Mouse (Mus musculus) layer of hippocampus, adult 8-10 months (tissue): Measurements from ENCODE around the gene Kcnq4. TPM values are rescaled to one million over a fixed set of nuclear protein-coding genes. Genes with fewer than 3 reads are reported as not detected.

Experiments used
- DNase-seq, 2 experiments: peaks; one replicate each; pipeline ENCODE4 v3.0.0; 2022; ENCODE audit warnings: low spot score in 2 of 2
- microRNA-seq, 2 experiments: library from miRNA; unstranded; fragments of <30 nt; microRNA quantifications; one replicate each; pipeline ENCODE4 v1.2.0; 2022
- total RNA-seq, 4 experiments: library from RNA; stranded (reverse); gene quantifications; 2 replicates each; pipeline ENCODE4 v1.2.4; 2022

The Kcnq4 gene
- total RNA-seq, 4 experiments from 2014 or later: 3.8 to 4.8 (median 4.3) TPM

DNA sequence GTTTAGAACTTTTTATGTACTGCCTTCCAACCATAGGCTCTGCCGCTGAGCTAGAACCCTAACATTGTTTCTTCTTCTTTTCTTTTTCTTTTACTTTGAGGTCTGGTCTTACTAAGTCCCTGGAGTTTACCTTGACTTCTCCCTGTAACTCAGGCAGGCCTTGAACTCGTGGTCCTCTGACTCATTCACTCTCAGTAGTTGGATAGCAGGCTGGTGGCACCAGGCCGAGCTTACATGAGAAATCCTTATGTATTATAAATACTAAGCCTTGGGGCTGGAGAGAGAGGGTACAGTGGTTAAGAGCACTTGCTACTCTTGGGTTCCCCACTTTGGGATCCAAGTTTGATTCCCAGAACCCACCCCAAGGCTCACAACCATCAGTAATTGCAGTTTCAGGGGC is 74.8 kb downstream of the Kcnq4 start:
- DNase-seq: no peak

DNA sequence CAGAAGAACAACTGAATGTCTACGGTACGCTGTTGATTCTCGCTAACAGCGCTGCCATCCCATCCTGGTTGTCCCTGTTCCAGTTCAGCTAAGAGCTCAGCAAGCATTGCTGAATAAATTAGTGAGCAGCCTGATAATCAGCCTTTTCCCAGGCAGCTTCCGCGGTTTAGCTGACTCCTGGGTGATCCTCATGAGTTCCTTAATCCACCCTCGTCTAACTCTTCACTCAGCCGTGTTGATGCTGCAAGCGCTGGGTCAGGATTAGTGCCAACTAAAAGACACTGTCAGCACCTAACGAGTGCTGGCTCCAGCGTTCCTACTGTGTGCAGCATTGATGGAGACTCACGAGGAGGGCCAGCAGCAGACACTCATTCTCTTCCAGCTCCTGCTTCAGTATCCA is 77.4 kb downstream of the Kcnq4 start:
- no peak for DNase-seq

DNA sequence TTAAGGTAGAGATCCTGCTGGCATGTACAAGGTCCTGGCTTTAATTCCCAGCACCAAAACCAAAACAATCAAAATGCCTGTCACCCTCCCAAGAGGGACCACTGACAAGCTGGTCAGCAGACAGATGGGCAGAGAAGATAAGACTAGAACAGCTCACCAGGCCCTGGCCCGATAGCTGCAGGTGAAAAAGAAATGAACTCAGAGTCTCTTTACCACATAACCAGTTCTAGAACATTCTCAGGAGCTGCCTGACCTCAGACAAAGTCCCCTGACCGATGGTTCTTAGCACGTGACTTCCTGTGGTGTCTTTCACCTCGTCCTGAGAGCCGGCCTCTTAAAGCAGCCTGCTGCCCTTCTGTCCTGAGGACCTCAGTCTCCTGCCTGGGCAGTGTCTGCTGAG is 78.8 kb downstream of the Kcnq4 start:
- DNase-seq: no peak

DNA sequence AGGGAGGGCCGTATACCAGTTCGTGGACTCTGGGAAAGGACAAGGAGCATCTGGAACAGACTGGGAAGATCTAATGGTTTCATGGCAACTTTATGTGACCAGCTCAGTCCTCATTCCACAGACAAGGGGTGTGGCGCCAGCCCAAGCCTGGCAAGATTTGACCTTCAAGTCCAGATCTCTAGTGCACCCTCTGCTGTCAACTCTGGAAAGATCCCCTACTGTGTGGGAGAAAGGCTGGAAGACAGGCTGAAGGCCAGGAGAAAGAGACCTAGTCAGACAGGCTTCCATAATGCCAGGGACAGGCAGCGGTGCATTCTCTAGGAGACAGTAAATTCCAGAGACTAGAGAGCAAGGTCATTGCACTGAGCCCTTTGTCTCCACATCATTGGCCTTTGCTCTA is 79.9 kb downstream of the Kcnq4 start:
- DNase-seq: no peak

DNA sequence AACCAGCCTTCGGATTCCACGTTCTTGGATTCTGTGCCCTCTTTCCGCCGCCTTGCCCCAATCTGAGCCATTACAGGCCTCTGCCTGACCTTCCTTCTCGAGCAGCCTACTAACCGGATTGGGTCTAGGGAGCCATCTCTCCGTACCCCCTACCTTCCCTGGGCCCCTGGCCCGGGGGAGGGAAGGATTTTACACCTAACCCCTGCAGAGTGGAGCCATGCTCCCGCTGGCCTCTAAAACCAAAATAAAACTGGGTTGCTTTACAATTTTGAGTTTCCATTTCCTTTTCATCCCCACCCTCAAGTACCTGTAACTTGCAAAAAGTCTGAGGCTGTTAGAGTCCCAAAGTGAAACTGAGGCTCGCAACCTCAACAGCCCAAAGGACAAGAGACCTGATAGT is 80.9 kb downstream of the Kcnq4 start:
- no peak for DNase-seq

DNA sequence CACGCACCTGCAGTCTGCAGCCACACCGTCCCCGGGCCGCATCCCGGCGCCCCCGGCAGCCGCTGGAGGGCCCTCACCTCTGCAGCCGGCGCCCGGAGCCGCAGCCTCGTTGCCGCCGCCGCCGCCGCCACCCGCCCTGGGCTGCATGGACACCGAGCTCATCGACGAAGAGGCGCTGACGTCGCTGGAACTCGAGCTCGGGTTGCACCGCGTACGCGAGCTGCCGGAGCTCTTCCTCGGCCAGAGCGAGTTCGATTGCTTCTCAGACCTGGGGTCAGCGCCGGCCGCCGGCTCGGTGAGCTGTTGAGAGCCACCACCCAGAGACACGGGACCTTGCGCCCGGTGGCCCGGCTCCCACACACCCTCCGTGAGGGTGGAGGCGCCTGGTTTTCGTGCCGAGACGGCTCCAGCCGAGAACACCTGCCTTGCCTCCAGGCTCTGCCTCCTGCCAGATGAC is 81.3 kb downstream of the Kcnq4 start:
- DNase-seq: no peak

DNA sequence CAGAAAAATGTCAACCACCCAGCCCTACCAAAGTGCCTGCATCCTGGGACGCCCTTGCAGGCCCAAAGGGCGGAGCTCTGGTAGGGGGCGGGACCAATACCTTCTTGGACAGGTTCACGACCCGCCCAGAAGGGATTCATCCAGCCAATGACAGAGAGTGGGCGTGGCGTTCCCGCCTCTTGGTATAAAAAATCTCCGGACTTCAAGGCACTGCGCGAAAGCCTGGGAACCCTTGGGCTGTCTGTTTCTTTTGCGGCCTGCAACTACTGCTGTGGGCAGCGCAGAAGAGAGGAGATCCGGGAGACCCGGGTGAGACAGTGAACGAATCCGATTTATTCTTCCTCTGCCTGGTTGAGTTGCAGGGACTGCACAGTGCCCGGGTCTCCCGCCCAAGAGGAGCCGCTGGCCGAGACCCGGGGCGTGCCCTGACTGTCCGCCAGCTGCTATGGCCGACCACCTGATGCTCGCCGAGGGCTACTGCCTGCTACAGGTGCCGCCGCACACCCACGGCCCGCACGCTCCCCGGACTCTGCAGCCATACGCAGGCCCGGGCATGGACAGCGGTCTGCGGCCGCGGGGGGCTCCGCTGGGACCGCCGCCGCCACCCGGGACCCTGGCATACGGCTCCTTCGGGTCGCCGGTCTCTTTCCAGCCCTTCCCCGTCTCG is 81.9 kb downstream of the Kcnq4 start, which contains the start of gene Cited4:
Gene Cited4, plus strand, starts transcription at position 215 of the 667 bp plus-strand sequence.
- peak; percentile 70 to 72 for DNase-seq

DNA sequence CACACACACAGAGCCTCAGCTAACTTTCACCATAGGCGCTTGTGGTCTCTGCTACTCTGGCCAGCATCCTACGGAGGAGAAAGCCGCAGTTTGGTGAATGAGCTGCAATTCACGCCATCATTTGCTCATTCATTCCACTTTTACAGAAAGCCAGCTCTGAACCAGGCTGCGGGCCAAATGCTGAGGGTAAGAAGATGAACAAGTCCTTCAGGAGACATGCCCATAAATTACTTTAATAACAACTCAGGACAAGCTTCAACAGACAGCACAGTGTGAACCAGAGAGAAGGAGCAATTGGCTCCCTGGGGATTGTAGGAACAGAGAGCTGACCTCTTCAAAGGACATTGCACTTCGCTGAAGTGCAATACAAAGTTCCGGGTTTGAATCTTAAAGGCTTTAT is 82.6 kb downstream of the Kcnq4 start:
- DNase-seq: no peak

DNA sequence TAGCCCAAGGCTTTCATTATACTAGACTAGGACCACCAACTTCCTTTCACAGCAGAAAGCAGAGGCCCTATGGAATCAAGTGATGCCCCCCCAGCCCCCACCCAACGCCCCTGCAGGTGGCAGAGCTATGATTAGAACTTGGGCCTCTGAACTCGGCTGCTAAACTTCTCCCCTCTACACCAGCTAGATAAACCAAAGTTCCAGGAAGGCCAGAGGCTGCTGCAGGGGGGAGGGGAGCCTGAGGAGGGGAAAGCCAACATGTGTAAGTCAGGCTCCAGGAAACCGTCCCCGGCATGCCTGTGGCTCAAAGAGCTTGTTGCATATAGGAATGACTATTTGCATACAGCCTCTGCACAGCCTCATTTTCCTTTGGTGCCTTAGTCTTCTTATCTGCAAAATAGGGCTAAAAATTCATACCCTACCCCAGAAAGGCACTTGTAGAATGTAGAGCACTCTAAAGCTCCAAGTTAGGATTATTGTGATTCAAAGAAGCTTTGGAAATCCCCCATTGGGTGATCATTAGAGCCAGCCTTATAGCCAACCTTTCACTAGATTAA is 83.2 kb downstream of the Kcnq4 start:
- DNase-seq: no peak

DNA sequence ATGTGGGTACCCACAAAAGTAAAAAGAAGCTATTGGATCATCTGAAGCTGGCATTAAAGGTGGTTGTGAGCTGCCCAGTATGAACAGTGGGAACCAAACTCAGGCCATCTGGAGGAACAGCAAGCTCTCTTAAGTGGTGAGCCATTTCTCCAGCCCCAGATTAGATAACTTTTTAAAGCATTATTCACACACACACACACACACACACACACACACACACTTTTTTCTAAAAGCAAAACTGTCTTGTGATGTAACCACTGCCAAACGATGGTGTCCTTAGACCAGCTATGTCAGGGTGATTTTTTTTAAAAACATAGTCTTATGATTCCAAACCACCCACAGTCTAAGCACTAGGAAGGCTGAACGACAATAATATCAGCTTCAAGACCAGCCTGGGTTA is 83.8 kb downstream of the Kcnq4 start:
- DNase-seq: no peak

DNA sequence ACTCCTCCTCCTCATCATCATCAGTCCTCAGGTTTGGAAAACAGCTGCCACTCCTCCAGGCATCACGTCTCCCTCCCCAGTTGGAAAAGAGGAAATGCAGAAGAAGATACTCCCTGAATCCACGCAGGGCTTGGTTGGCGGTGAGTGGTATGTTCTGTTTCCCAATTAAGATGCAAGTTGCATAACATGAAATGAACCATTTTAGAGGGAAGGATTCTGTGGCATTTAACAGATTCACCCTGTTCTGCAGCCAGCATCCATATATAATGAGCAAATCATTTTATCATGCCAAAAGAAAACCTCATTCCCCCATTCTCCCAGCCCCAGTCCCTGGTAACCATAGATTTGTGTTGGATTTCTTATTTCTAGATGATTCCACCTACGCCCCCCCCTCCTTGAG is 87.9 kb downstream of the Kcnq4 start:
- DNase-seq: no peak

DNA sequence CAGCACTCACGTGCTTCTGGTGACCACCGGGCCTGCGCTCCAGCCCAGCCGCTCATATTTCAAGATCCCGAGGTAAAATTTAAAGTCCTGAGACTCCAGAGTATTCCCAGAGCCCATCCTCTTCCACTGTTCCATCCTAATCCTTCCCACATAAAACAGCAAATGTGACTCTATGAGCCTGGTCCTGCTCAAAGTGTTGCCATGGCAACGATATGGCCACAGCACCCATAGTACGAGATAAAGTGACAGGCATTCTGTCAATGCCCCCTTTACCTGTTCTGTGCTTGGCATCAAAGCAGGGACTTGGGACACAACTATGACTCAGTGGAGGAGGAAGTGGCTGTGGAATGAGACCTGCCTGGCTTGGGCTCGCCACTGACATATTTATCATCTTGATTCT is 92.5 kb downstream of the Kcnq4 start:
- DNase-seq: no peak

DNA sequence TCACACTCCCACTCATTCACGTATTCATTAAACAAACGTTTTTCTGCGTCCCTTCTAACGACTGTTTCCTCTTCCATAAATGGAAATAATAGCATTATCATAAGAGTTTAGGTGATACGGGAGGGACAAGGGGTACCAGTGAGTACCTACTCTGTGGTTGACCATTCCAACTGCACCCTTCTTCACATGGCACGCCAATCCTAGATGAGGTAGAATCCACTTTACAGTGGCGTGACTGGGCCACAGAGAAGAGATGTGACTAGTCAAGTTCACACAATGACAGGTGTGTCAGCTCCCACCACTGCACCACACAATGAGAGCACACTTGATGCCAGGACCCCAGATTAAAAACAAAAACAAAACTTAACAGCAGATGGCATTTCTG is 98.2 kb downstream of the Kcnq4 start:
- DNase-seq: no peak

DNA sequence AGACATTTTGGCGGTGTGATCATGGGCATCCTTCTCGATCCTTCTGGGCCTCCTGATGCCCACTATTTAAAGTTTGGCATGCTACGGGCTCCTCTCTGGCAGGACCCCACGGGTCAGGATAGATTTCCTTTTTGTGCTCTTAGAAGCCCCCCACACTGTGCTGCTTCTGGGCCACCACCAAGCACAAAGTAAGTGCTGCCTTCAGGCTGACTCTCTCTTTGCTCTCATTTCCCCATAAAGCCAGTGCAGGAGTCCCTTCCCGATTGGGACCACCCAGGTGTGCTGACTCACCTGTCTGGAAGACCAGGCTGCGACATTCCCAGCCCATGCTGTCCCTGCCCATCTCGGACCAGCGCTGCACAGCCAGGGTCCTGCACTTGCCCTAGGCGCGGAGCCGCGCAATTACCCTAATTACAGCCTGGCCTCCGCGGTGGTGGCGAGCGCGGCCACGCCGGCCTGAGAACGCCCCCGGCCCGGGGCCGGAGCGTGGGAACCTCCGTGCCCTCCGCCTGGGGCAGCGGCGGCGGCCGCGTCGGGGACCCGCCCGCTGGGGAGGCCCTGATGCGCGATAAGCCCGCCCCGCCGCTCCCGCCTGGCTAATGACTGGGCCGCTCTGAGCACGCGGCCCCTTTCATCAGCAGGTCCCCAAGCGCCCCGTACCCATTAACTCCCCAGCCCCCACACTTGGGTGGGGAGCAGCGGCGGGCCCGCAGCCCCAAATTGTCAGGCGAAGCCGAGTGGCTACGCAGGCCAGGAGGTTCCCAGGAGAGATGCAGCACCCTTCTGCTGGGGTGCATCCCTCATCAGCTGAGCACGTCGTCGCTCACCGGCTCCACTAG is 98.8 kb downstream of the Kcnq4 start:
- peak in 1 of 2 experiments; percentile 28 for DNase-seq

Small RNA genes lying within 50 kb of the gene (microRNA-seq; reads per million reads assigned to microRNA genes)
- gene Mir30c-1 (167 to 195 reads per million in 2 experiments), gene Mir30e (0 reads per million in 2 experiments), gene Mir30f (0 reads per million in 2 experiments)

Other genes starting within 250 kb of the Kcnq4 start
- under 1 TPM in 3 of 4 experiments, not detected in 1; 0.43 to 0.70 (median 0.68) TPM for gene Slfnl1, start 216.4 kb downstream of the Kcnq4 start, total RNA-seq
- gene Ctps, start 178.3 kb downstream of the Kcnq4 start, total RNA-seq: 10 to 100 TPM; 33.3 to 35.5 (median 35.2) TPM
- gene Gm8439, start 159.9 kb downstream of the Kcnq4 start, total RNA-seq: not detected
- 1 to 10 TPM; 1.5 to 3.7 (median 3.1) TPM for gene Cited4, start 82.0 kb downstream of the Kcnq4 start, total RNA-seq
- gene Nfyc, start 83.0 kb upstream of the Kcnq4 start, total RNA-seq: 10 to 100 TPM; 43.8 to 55.5 (median 45.9) TPM
- 10 to 100 TPM; 32.7 to 43.9 (median 40.0) TPM for gene Rims3, start 106.2 kb upstream of the Kcnq4 start, total RNA-seq
- gene Exo5, start 176.4 kb upstream of the Kcnq4 start, total RNA-seq: 10 to 100 TPM; 11.9 to 16.2 (median 14.0) TPM
- gene Zfp69, start 203.1 kb upstream of the Kcnq4 start, total RNA-seq: 1 to 10 TPM; 1.6 to 3.0 (median 2.6) TPM